Mouse (Mus musculus): ENCODE data around the gene Rnf157. TPM values are rescaled to one million over a fixed set of nuclear protein-coding genes. Genes with fewer than 3 reads are reported as not detected.

The Rnf157 gene
- 100 to 1,000 TPM; 228 to 235 TPM for total RNA-seq (2021)
- long read RNA-seq, experiment 1, full-length matches to known transcripts = 110 of 199 reads
- long read RNA-seq, experiment 1, partial matches to known transcripts = 44 of 199 reads
- long read RNA-seq, experiment 1, other reads (novel, unspliced or antisense) = 45 of 199 reads
- long read RNA-seq, experiment 2, full-length matches to known transcripts = 89 of 177 reads
- long read RNA-seq, experiment 2, partial matches to known transcripts = 42 of 177 reads
- long read RNA-seq, experiment 2, other reads (novel, unspliced or antisense) = 46 of 177 reads

- intact Hi-C loops (cut with DNase I) = no loop called here
- DNase-seq (ENCODE audit: low spot score in 2 of 2) = peak; percentile 90 to 92
Observed at GRCm38 (mm10) chr11:116412904-116413630, at the start of gene Rnf157. Gene Rnf157, minus strand, starts transcription at chr11:116413032.

- intact Hi-C loops (cut with DNase I) = loop anchor here (10.0 kb wide), 1 partner anchor 235 kb away; no protein-coding TSS in a partner anchor
- no peak for DNase-seq (ENCODE audit: low spot score in 2 of 2)
Observed at GRCm38 (mm10) chr11:116459786-116460185, 47.0 kb upstream of the Rnf157 start.

GRCm38 (mm10) chr11:116456234-116456633, 43.4 kb upstream of the Rnf157 start:
- intact Hi-C loops (cut with DNase I) = no loop called here
- no peak for DNase-seq (ENCODE audit: low spot score in 2 of 2)

GRCm38 (mm10) chr11:116453889-116454288, 41.1 kb upstream of the Rnf157 start:
- DNase-seq (ENCODE audit: low spot score in 2 of 2) = no peak
- intact Hi-C loops (cut with DNase I) = no loop called here

GRCm38 (mm10) chr11:116449341-116449740, 36.5 kb upstream of the Rnf157 start:
- intact Hi-C loops (cut with DNase I) = no loop called here
- DNase-seq (ENCODE audit: low spot score in 2 of 2) = no peak

GRCm38 (mm10) chr11:116447822-116448221, 35.0 kb upstream of the Rnf157 start:
- DNase-seq (ENCODE audit: low spot score in 2 of 2) = no peak
- intact Hi-C loops (cut with DNase I) = no loop called here

- intact Hi-C loops (cut with DNase I) = loop anchor here (1.0 kb wide), 1 partner anchor 127 kb away; no protein-coding TSS in a partner anchor
- no peak for DNase-seq (ENCODE audit: low spot score in 2 of 2)
Observed at GRCm38 (mm10) chr11:116446308-116446887, 33.6 kb upstream of the Rnf157 start.

GRCm38 (mm10) chr11:116445596-116446307, 32.9 kb upstream of the Rnf157 start:
- intact Hi-C loops (cut with DNase I) = loop anchor here (1.0 kb wide), 1 partner anchor 126 kb away; no protein-coding TSS in a partner anchor
- DNase-seq (ENCODE audit: low spot score in 2 of 2) = peak; percentile 96

- intact Hi-C loops (cut with DNase I) = no loop called here
- no peak for DNase-seq (ENCODE audit: low spot score in 2 of 2)
Observed at GRCm38 (mm10) chr11:116443935-116444334, 31.1 kb upstream of the Rnf157 start.

GRCm38 (mm10) chr11:116443311-116443710, 30.5 kb upstream of the Rnf157 start:
- intact Hi-C loops (cut with DNase I) = no loop called here
- no peak for DNase-seq (ENCODE audit: low spot score in 2 of 2)

GRCm38 (mm10) chr11:116442867-116443177, 30.0 kb upstream of the Rnf157 start:
- intact Hi-C loops (cut with DNase I) = no loop called here

GRCm38 (mm10) chr11:116442129-116442866, 29.5 kb upstream of the Rnf157 start:
- intact Hi-C loops (cut with DNase I) = no loop called here
- no peak for DNase-seq (ENCODE audit: low spot score in 2 of 2)

More at GRCm38 (mm10) chr11:116442867-116443177, 30.0 kb upstream of the Rnf157 start:
- DNase-seq (ENCODE audit: low spot score in 2 of 2) = no peak

- no peak for DNase-seq (ENCODE audit: low spot score in 2 of 2)
- intact Hi-C loops (cut with DNase I) = no loop called here
Observed at GRCm38 (mm10) chr11:116440408-116441068, 27.7 kb upstream of the Rnf157 start.

GRCm38 (mm10) chr11:116439269-116440240, 26.7 kb upstream of the Rnf157 start:
- intact Hi-C loops (cut with DNase I) = no loop called here
- DNase-seq (ENCODE audit: low spot score in 2 of 2) = no peak

- no peak for DNase-seq (ENCODE audit: low spot score in 2 of 2)
- intact Hi-C loops (cut with DNase I) = no loop called here
Observed at GRCm38 (mm10) chr11:116437541-116437940, 24.7 kb upstream of the Rnf157 start.

GRCm38 (mm10) chr11:116436725-116437331, 24.0 kb upstream of the Rnf157 start:
- no peak for DNase-seq (ENCODE audit: low spot score in 2 of 2)
- intact Hi-C loops (cut with DNase I) = no loop called here
